11 mouse cellular contexts compared by ENCODE assay signal in the genomic region with DNA sequence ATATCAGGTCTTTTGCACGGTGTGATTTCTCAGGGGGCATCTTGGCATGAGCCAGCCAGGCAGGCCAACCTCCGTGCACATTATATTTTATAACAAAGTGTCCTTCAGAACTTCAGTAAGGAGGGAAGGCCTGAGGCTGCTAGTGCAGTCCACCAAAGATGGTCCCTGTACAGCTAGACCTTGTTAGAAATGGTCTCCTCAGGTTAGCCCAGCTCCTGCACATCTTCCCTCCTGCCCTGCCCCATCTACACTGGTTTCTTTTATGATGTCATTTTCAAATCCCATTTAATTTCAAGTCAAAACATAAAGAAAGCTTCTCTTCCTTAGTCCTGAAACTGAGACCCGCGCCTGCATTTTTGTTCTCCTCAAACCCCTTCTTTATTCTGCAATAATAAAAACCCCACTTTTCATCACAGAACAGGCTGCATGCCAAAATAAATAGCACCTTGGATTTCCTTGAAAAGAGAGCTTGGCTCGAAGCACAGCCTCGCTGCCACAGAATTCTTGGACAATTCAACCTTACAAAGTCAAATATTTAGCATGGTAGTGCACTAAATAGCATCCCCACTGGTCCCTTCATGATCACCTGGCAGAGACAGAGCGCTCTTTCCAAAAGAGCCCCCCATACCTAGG. TPM values are rescaled to one million over a fixed set of nuclear protein-coding genes. Genes with fewer than 3 reads are reported as not detected.
DNase-seq lines count a peak whose midpoint lies in the region; ATAC-seq and TF ChIP-seq lines count a peak whose summit lies in the region.
"Had no signal": no experiment of that assay in that cellular context is flagged by ENCODE, and none has a peak within 500 bp of the region (broad histone marks: within the 10 kb centered on the region; RNA-seq: fewer than 3 reads in every experiment).

No protein-coding gene starts in this region.

- no peaks in the 10 kb centered on the region for H3K79me2 ChIP-seq in heart, adult 2 months (replicated peaks; ENCODE audit: control insufficient read depth, insufficient read depth, low read length)

- intact Hi-C loops in heart, adult 2 months (cut with DNase I), result no loop called here

- H3K36me3 ChIP-seq in heart, embryonic 14.5 days (ENCODE audit: control insufficient read depth, insufficient read depth, low read length), result no peaks in the 10 kb centered on the region
- no peaks in the 10 kb centered on the region for H3K36me3 ChIP-seq in heart, adult 2 months (ENCODE audit: control insufficient read depth, insufficient read depth, low read length)
- peaks cover 12% of the 10 kb centered on the region for H3K36me3 ChIP-seq in embryonic facial prominence, embryonic 10.5 days (replicated peaks)
- H3K36me3 ChIP-seq in hindbrain, postnatal 0 days (ENCODE audit: insufficient read depth, low read length), result no peaks in the 10 kb centered on the region
- H3K36me3 ChIP-seq in midbrain, embryonic 13.5 days, result no peaks in the 10 kb centered on the region

- peak overlapping the region; percentile 69 for H3K4me2 ChIP-seq in heart, embryonic 14.5 days (ENCODE audit: low read length)
- peak overlapping the region; percentile 50 for H3K4me2 ChIP-seq in hindbrain, postnatal 0 days (ENCODE audit: low read depth, low read length)
- peak overlapping the region; percentile 51 for H3K4me2 ChIP-seq in midbrain, embryonic 13.5 days (replicated peaks)

- TF ChIP-seq CTCF in heart, adult 2 months (IDR thresholded peaks at IDR 0.05), result no peak
- TF ChIP-seq CTCF in hindbrain, postnatal 0 days (IDR thresholded peaks at IDR 0.05; ENCODE audit: low read depth), result no peak

- H3K27ac ChIP-seq in heart, embryonic 14.5 days (replicated peaks in 1 of 2; ENCODE audit: control insufficient read depth in 1 of 2, insufficient read depth in 1 of 2, low read depth in 2 of 2, low read length in 2 of 2), result no peak overlapping the region
- H3K27ac ChIP-seq in heart, adult 2 months, result no peak overlapping the region
- 0 out of 2 replicates have a peak overlapping the region, but pooled peaks have one; percentile 40 for H3K27ac ChIP-seq in embryonic facial prominence, embryonic 10.5 days (replicated peaks)
- 0 out of 2 replicates have a peak overlapping the region, but pooled peaks have one; percentile 36 for H3K27ac ChIP-seq in hindbrain, postnatal 0 days
- no peak overlapping the region for H3K27ac ChIP-seq in midbrain, embryonic 13.5 days

- no peak for TF ChIP-seq EP300 in heart, adult 2 months (IDR thresholded peaks at IDR 0.05; ENCODE audit: insufficient read depth, low read depth, low read length)

- no peaks in the 10 kb centered on the region for H3K9me3 ChIP-seq in heart, embryonic 14.5 days (ENCODE audit: control insufficient read depth, low read length)
- H3K9me3 ChIP-seq in embryonic facial prominence, embryonic 10.5 days, result no peaks in the 10 kb centered on the region
- no peaks in the 10 kb centered on the region for H3K9me3 ChIP-seq in hindbrain, postnatal 0 days (ENCODE audit: low read length)
- H3K9me3 ChIP-seq in midbrain, embryonic 13.5 days, result no peaks in the 10 kb centered on the region

- H3K4me3 ChIP-seq in heart, embryonic 14.5 days (ENCODE audit: control insufficient read depth in 1 of 2, insufficient read depth in 1 of 2, low read depth in 1 of 2, low read length in 2 of 2), result peak overlapping the region; percentile 13 to 34; a peak in 3 of 4 replicates
- no peak overlapping the region for H3K4me3 ChIP-seq in heart, adult 2 months
- H3K4me3 ChIP-seq in embryonic facial prominence, embryonic 10.5 days, result peak overlapping the region; percentile 44
- H3K4me3 ChIP-seq in hindbrain, postnatal 0 days (ENCODE audit: low read length), result peak overlapping the region; percentile 18; the same call in 1 of the 2 replicates
- peak overlapping the region; percentile 25 for H3K4me3 ChIP-seq in midbrain, embryonic 13.5 days (replicated peaks)

- no peak for DNase-seq in heart, adult 2 months
- DNase-seq in embryonic facial prominence, embryonic 10.5 days (ENCODE audit: low spot score), result no peak
- DNase-seq in hindbrain, postnatal 0 days (ENCODE audit: low spot score), result no peak
- DNase-seq in ovary, postnatal 14 days (ENCODE audit: low spot score), result no peak
- no peak for DNase-seq in ovary, postnatal 10 days (ENCODE audit: low spot score)

- TF ChIP-seq POLR2A in heart, adult 2 months (IDR thresholded peaks at IDR 0.05; ENCODE audit: insufficient read depth, low read depth, low read length), result no peak

- 73% methylated on average over 7 of the region's 7 CpGs for WGBS in heart, embryonic 14.5 days
- 51% methylated on average over 7 of the region's 7 CpGs for WGBS in heart, adult 2 months
- WGBS in embryonic facial prominence, embryonic 10.5 days, result 82% methylated on average over 7 of the region's 7 CpGs
- WGBS in hindbrain, postnatal 0 days, result 46% methylated on average over 7 of the region's 7 CpGs
- WGBS in midbrain, embryonic 13.5 days, result 72% methylated on average over 7 of the region's 7 CpGs

- no peak for ATAC-seq in heart, embryonic 14.5 days (ENCODE audit: insufficient number of reproducible peaks, insufficient read depth, low FRiP score, low read depth)
- ATAC-seq in hindbrain, postnatal 0 days, result 0 out of 2 replicates have a peak, but pooled peaks have one; percentile 13
- peak; percentile 24; the same call in 1 of the 2 replicates for ATAC-seq in midbrain, embryonic 13.5 days
- no peak for ATAC-seq in frontal cortex, adult (ENCODE audit: low TSS enrichment)

- no peaks in the 10 kb centered on the region for H3K27me3 ChIP-seq in heart, embryonic 14.5 days (ENCODE audit: control insufficient read depth, insufficient read depth, low read length)
- H3K27me3 ChIP-seq in heart, adult 2 months (ENCODE audit: control insufficient read depth, insufficient read depth, low read length), result no peaks in the 10 kb centered on the region
- H3K27me3 ChIP-seq in embryonic facial prominence, embryonic 10.5 days (replicated peaks; ENCODE audit: low read depth, poor library complexity, severe bottlenecking), result no peaks in the 10 kb centered on the region
- H3K27me3 ChIP-seq in hindbrain, postnatal 0 days (ENCODE audit: insufficient read depth, low read length), result no peaks in the 10 kb centered on the region
- H3K27me3 ChIP-seq in midbrain, embryonic 13.5 days, result no peaks in the 10 kb centered on the region

- peak overlapping the region; percentile 57; the same call in 1 of the 2 replicates for H3K9ac ChIP-seq in heart, embryonic 14.5 days (ENCODE audit: low read length)
- H3K9ac ChIP-seq in heart, adult 2 months (ENCODE audit: low read depth, low read length), result no peak overlapping the region
- no peak overlapping the region for H3K9ac ChIP-seq in hindbrain, postnatal 0 days (replicated peaks; ENCODE audit: low read length)
- H3K9ac ChIP-seq in midbrain, embryonic 13.5 days (replicated peaks), result no peak overlapping the region

- peaks cover 3% of the 10 kb centered on the region in 2 experiments; a peak in 3 of 4 replicates for H3K4me1 ChIP-seq in heart, embryonic 14.5 days (ENCODE audit: control insufficient read depth in 2 of 2, insufficient read depth in 2 of 2, low read length in 2 of 2)
- H3K4me1 ChIP-seq in heart, adult 2 months (ENCODE audit: control insufficient read depth, insufficient read depth, low read length), result no peaks in the 10 kb centered on the region
- H3K4me1 ChIP-seq in embryonic facial prominence, embryonic 10.5 days, result peaks cover 42% of the 10 kb centered on the region
- no peaks in the 10 kb centered on the region for H3K4me1 ChIP-seq in hindbrain, postnatal 0 days (ENCODE audit: insufficient read depth, low read length)
- peaks cover 19% of the 10 kb centered on the region for H3K4me1 ChIP-seq in midbrain, embryonic 13.5 days (replicated peaks)

RNA-seq across cellular contexts. Expression of gene Kank4, which starts 28.1 kb away (rescaled TPM):
- 0.70 and 0.84 TPM in 2 replicates for polyA plus RNA-seq in heart, embryonic 14.5 days (2014; fragmentation: Nextera tagmentation; extraction: Ambion mirVana)
- total RNA-seq in heart, adult 2 months (2021), result under 1 TPM; 0.50 to 0.84 TPM
- polyA plus RNA-seq in heart, adult 2 months (2012; rRNA removed), result 0.51 and 1.2 TPM in 2 replicates
- 2.1 and 2.5 TPM in 2 replicates for polyA plus RNA-seq in embryonic facial prominence, embryonic 10.5 days (2016; fragmentation: Nextera tagmentation; extraction: Ambion mirVana)
- total RNA-seq in hindbrain, postnatal 0 days (2014; rRNA removed), result 5.6 and 5.9 TPM in 2 replicates
- 0.67 and 0.69 TPM in 2 replicates for polyA plus RNA-seq in hindbrain, postnatal 0 days (2015; fragmentation: Nextera tagmentation; extraction: Ambion mirVana)
- polyA plus RNA-seq in midbrain, embryonic 13.5 days (2015; fragmentation: Nextera tagmentation; extraction: Ambion mirVana), result 0.19 TPM in 2 replicates
- polyA plus RNA-seq: C2C12 had no signal

RNA-seq across cellular contexts. Expression of gene I0C0044D17Rik, which starts 34.4 kb away (rescaled TPM):
- not detected in 2 replicates for polyA plus RNA-seq in heart, embryonic 14.5 days (2014; fragmentation: Nextera tagmentation; extraction: Ambion mirVana)
- not detected for total RNA-seq in heart, adult 2 months (2021)
- polyA plus RNA-seq in heart, adult 2 months (2012; rRNA removed), result not detected in 2 replicates
- polyA plus RNA-seq in embryonic facial prominence, embryonic 10.5 days (2016; fragmentation: Nextera tagmentation; extraction: Ambion mirVana), result not detected in 2 replicates
- not detected in 2 replicates for total RNA-seq in hindbrain, postnatal 0 days (2014; rRNA removed)
- not detected in 2 replicates for polyA plus RNA-seq in hindbrain, postnatal 0 days (2015; fragmentation: Nextera tagmentation; extraction: Ambion mirVana)
- not detected in 2 replicates for polyA plus RNA-seq in midbrain, embryonic 13.5 days (2015; fragmentation: Nextera tagmentation; extraction: Ambion mirVana)
- polyA plus RNA-seq: C2C12; cortical plate, adult 2 months; spleen, adult 2 months had no signal

Comparison
In these comparisons a context has a peak if more than half of its experiments do, and no peak if none do; other contexts are left out.
1. ATAC-seq: peak in hindbrain, postnatal 0 days (single experiment) and midbrain, embryonic 13.5 days (single experiment); none in heart, embryonic 14.5 days (single experiment) and frontal cortex, adult (single experiment).
2. H3K27ac ChIP-seq: peak in embryonic facial prominence, embryonic 10.5 days (single experiment) and hindbrain, postnatal 0 days (single experiment); none in heart, embryonic 14.5 days (0 of 2), heart, adult 2 months (single experiment) and midbrain, embryonic 13.5 days (single experiment).
3. Peak in every context shown above with its lines, with median percentiles within 50 percentile points of each other: H3K4me2 ChIP-seq.